Mouse (Mus musculus) megakaryocyte, embryonic 14.5 days (primary cell): Measurements from ENCODE around the gene Epb41l2. TPM values are rescaled to one million over a fixed set of nuclear protein-coding genes. Genes with fewer than 3 reads are reported as not detected.

ENCODE experiments used
- H3K27me3 ChIP-seq: replicated peaks from 2 replicates; pipeline ENCODE3; 2012; ENCODE audit warnings: inconsistent platforms
- H3K36me3 ChIP-seq: replicated peaks from 2 replicates; pipeline ENCODE3; 2012; ENCODE audit warnings: low read length, inconsistent platforms, mixed read lengths
- H3K4me1 ChIP-seq: 2 replicates; pipeline ENCODE4 v1.6.1; 2012; ENCODE audit warnings: inconsistent platforms
- H3K4me3 ChIP-seq: replicated peaks from 2 replicates; pipeline ENCODE3; 2012; ENCODE audit warnings: moderate library complexity, mild to moderate bottlenecking, inconsistent platforms
- H3K9me3 ChIP-seq: 2 replicates; pipeline ENCODE4 v1.6.1; 2012; ENCODE audit warnings: inconsistent platforms
- FLI1 ChIP-seq: IDR thresholded peaks from 2 replicates; pipeline ENCODE4 v1.6.1; 2012; ENCODE audit warnings: low read length, inconsistent platforms, mixed read lengths
- GATA1 ChIP-seq: IDR thresholded peaks from 3 replicates; pipeline ENCODE4 v1.6.1; 2012; ENCODE audit warnings: mixed read lengths, low read length, inconsistent platforms, borderline replicate concordance
- polyA plus RNA-seq: library from polyadenylated mRNA; stranded (reverse); fragments of >175 nt; gene quantifications from 2 replicates; pipeline ENCODE4 v1.2.3, GENCODE M21; 2012; ENCODE audit warnings: low replicate concordance; ENCODE audit not compliant: insufficient read depth

The Epb41l2 gene
- polyA plus RNA-seq, 1 experiment: 33.7 TPM

DNA sequence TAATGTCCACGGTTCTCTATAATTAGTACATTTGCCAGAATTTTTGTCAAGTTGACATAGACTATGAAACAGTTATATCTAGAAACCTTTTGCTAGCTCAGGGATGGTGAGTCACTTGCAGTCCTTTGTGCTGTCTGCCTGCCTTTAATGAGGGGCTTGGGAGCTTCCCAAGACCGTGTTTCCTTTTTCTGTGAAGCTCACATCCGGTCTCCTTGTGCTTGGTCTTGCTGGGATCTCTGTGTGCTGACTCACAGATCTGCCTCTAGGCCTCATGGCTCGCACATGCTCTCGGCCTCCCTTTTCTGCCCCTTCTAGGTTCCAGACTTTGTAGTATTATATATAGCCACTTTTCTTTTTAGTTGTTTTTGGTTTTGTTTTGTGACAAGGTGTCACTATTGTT is 160.8 kb downstream of the Epb41l2 start:
- Histone ChIP-seq H3K36me3 (peaks cover 47% of the 10 kb centered on the region), H3K27me3 (no peaks in the 10 kb centered on the region), H3K4me1 (peaks cover 7% of the 10 kb centered on the region; the same call in 1 of the 2 replicates), H3K9me3 (no peaks in the 10 kb centered on the region), H3K4me3 (no peak overlapping the region)
- TF ChIP-seq FLI1 (no peak), GATA1 (no peak)

DNA sequence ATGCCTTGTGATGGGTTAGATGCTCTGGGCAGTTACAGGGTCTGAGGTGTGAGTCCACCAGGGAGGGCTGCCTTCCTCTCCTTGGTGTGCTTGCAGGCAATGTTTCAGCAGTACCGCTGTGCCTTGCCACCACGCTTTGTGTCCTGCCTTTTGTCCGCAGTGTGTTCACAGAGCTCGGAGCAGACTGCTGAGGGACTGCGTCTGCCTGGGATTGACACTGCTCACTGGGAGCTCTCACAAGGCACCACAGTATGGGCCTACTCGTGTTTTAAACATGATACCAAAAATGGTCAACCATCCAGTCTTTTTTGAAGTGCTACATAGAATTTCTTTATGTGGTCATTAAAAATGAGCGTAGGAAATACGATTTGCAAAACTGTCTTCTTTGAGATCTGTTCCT is 164.1 kb downstream of the Epb41l2 start:
- Histone ChIP-seq H3K4me1 (peaks cover 7% of the 10 kb centered on the region; the same call in 1 of the 2 replicates), H3K36me3 (peaks cover 38% of the 10 kb centered on the region), H3K4me3 (no peak overlapping the region), H3K9me3 (no peaks in the 10 kb centered on the region), H3K27me3 (no peaks in the 10 kb centered on the region)
- TF ChIP-seq FLI1 (no peak), GATA1 (no peak)

DNA sequence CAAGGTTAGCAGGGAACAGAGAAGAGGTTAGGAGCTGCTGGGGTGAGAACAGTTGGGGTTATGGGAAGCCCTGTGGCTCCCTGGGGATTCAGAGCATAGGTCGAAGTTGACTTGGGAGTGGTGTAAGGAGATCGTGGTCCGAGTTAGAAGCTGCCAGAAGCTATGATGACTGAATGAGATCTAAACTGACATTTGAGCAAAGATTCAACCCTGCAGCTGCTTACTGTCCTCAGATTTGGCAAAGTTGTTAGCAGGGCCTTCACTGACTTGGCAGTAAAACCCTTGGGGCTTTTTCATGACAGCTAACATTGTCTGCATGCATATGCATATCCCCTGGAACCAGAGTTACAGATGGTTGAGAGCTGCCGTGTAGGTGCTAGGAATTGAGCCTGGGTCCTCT is 166.6 kb downstream of the Epb41l2 start:
- Histone ChIP-seq H3K4me3 (no peak overlapping the region), H3K4me1 (no peaks in the 10 kb centered on the region; the same call in 1 of the 2 replicates), H3K9me3 (no peaks in the 10 kb centered on the region), H3K36me3 (peaks cover 24% of the 10 kb centered on the region), H3K27me3 (no peaks in the 10 kb centered on the region)
- no peak for TF ChIP-seq FLI1
- no peak for TF ChIP-seq GATA1

DNA sequence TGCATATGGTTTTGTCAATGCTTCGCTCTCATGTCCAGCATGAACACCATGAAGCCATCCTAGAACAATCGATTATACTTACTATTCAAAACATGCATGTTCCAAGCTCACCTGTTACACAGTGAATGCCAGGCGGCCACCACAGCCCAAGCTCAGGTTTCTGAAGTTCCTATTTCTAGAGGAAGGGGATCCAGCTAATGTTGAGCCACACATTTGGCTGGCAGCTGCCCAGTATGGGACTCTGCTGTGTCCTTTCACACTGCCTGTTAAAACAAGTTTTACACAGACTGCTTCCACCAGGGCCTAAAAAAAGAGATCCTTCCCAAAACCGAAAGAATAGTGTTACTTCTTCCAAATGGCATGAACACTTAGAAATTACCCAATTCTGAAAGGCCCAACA is 167.0 kb downstream of the Epb41l2 start:
- TF ChIP-seq FLI1 (no peak), GATA1 (no peak)
- no peaks in the 10 kb centered on the region for H3K9me3 ChIP-seq
- H3K27me3 ChIP-seq: no peaks in the 10 kb centered on the region
- peaks cover 19% of the 10 kb centered on the region for H3K36me3 ChIP-seq
- H3K4me3 ChIP-seq: no peak overlapping the region
- H3K4me1 ChIP-seq: no peaks in the 10 kb centered on the region

DNA sequence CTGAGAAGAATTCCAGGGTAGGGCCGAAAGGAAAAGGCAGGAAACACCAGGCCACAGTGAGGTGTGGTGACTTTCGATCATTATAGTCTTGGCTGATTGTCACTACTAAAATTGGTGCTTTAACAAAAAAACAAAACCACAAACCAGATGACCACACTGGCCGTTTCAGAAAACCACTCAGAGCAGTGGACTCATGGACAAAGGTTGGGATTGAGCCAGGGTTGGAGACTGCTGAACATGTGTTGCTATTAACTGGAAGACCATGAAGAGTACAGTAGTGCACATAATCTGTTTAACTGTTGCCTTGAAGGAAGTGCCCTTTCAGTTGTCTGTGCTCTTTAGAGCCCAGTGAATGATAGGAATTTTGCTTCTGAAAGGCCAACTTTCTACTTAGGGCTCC is 167.5 kb downstream of the Epb41l2 start:
- Histone ChIP-seq H3K36me3 (peaks cover 15% of the 10 kb centered on the region), H3K4me3 (no peak overlapping the region), H3K27me3 (no peaks in the 10 kb centered on the region), H3K9me3 (no peaks in the 10 kb centered on the region), H3K4me1 (no peaks in the 10 kb centered on the region)
- TF ChIP-seq GATA1: no peak
- no peak for TF ChIP-seq FLI1

DNA sequence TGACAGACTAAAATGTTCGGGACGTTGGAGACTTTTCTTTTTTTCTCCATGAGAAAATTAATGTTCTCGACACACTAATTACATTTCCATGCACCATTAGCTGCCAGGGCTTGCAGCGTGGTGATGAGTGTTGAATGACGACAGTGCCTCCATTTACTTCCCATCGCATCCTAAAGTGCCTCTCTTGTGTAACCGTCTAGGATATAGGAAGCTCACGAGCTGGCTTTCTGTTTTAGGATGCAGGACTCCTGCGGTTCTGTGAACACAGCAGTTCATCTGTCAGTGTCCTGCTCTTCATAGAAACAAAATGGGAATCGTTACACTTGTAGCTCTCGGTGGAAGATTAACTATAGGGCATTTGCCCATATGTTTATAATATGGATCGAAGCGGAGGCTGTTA is 171.7 kb downstream of the Epb41l2 start:
- H3K27me3 ChIP-seq: peaks cover 2% of the 10 kb centered on the region
- no peaks in the 10 kb centered on the region for H3K9me3 ChIP-seq
- TF ChIP-seq FLI1: no peak
- TF ChIP-seq GATA1: no peak
- no peak overlapping the region for H3K4me3 ChIP-seq
- H3K4me1 ChIP-seq: no peaks in the 10 kb centered on the region
- H3K36me3 ChIP-seq: no peaks in the 10 kb centered on the region

DNA sequence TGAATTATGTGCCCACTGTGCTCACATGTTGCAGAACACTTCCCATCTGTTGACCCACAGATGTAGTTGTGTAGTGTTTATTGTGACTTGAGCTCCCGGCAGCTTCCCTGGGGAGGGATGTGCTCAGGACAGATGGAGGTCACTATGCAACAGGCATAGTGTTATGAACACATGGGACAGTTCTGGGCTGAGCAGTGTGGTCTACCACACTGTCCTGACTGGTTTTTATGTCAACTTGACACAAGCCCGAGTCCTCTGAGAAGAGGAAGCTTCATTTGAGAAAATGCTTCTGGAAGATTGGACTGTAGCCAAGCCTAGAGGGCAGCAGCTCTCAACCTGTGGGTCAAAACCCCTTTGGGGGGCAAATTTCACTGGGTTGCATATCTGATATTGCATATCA is 173.5 kb downstream of the Epb41l2 start:
- TF ChIP-seq GATA1 (no peak), FLI1 (no peak)
- H3K9me3 ChIP-seq: no peaks in the 10 kb centered on the region
- no peaks in the 10 kb centered on the region for H3K36me3 ChIP-seq
- no peak overlapping the region for H3K4me3 ChIP-seq
- peaks cover 2% of the 10 kb centered on the region for H3K27me3 ChIP-seq
- no peaks in the 10 kb centered on the region for H3K4me1 ChIP-seq

DNA sequence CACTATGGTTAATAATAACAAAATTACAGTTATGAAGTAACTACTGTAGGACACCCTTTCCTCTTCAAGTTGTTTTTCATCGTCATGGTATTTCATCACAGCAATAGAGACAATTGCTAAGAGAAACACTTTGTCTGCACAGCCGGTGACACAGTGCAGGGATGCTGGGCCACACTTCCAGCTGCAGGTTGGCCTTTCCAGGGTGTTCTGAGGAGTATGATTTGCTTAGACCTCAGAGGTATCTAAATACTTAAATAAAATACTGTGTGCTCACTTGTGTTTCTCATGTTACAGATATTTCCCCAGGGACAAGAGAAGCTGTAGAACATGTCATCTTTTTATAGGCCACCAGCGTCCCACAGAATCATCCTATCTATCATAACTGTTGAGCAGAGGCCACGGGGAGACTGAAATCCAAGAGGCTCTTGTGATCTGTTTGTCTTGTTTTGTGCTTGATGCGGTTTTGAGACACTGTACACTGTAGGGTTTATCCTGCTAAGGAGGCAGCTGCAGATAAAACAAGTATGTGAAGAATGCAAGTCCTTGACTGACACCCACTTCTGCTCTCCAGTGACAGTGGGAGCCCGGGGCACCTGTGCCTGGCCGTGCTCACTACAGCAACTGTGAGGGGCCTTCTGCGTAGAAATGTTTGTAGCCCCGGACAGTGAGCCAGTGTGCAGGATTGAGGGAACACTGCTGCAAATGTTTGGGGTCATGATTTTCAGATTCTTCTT is 174.1 kb downstream of the Epb41l2 start:
- TF ChIP-seq FLI1 (no peak), GATA1 (no peak)
- no peak overlapping the region for H3K4me3 ChIP-seq
- H3K36me3 ChIP-seq: no peaks in the 10 kb centered on the region
- H3K9me3 ChIP-seq: no peaks in the 10 kb centered on the region
- H3K27me3 ChIP-seq: peaks cover 2% of the 10 kb centered on the region
- no peaks in the 10 kb centered on the region for H3K4me1 ChIP-seq

DNA sequence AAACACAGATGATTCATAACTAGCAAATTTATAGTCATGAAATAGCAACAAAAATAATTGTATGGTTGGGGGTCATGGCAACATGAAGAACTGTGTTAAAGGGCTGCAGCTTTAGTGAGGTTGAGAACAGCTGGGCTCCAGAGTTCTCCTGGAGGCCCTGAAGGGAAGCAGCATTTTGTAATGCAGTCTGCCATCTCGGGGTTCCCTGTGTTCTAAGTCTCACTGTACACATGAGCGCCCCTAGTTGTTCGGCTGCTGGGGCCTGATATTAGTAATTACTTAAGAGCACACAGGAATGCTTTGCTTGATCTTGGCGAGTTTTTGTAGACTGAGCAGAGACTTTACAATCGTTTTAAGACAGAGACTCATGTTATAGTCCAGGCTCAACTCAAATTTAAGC is 174.9 kb downstream of the Epb41l2 start:
- H3K36me3 ChIP-seq: no peaks in the 10 kb centered on the region
- peaks cover 2% of the 10 kb centered on the region for H3K27me3 ChIP-seq
- no peak for TF ChIP-seq GATA1
- no peak for TF ChIP-seq FLI1
- H3K4me1 ChIP-seq: no peaks in the 10 kb centered on the region
- H3K9me3 ChIP-seq: no peaks in the 10 kb centered on the region
- no peak overlapping the region for H3K4me3 ChIP-seq

DNA sequence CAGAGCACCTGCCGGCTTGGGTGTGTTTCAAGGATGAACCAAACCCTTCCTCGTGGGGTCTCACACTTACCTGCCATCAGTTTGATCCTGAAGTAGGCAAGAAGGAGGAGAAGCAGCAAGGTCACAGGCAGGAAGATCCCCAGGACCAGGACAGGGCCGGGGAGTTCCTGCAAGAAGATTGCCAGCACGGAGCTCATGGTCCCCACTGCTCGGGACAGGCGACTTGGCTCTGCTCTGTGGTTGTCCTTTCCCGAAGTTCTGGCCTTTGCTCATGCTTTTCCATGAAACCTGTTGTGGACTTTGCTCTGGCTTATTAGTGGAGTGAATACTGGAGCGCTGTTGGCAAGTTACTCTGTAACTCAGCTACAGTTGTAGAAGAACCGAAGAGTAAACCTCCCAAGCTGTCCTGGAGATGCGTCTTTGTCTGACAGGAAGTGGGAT is 176.3 kb downstream of the Epb41l2 start, which contains the start of gene Smlr1:
Gene Smlr1, minus strand, starts transcription at position 377 of the 441 bp plus-strand sequence.
- Histone ChIP-seq H3K27me3 (peaks cover 2% of the 10 kb centered on the region), H3K4me3 (no peak within 1 kb of the TSS), H3K9me3 (no peaks in the 10 kb centered on the region), H3K36me3 (no peaks in the 10 kb centered on the region), H3K4me1 (no peaks in the 10 kb centered on the region)
- TF ChIP-seq GATA1 (no peak), FLI1 (no peak)
